Mouse (Mus musculus): ENCODE measurements at regions not wholly inside any gene's neighbourhood (a gene's known extent, or its start where the extent isn't known, plus 50 kb on each side); places are given as distances from the start of the nearest gene placed in this dataset.

- Histone ChIP-seq H3K4me1 (peaks cover 32% of the 10 kb centered on the region), H3K36me3 (replicated peaks; ENCODE audit: low read length) (no peaks in the 10 kb centered on the region), H3K27me3 (replicated peaks) (peaks cover 49% of the 10 kb centered on the region), H3K9me3 (peaks cover 3% of the 10 kb centered on the region), H3K4me3 (replicated peaks) (peak overlapping the region; percentile 88)
- no peak for TF ChIP-seq GATA1 (IDR thresholded peaks at IDR 0.05; ENCODE audit: borderline replicate concordance, low read length)
- TF ChIP-seq FLI1 (IDR thresholded peaks at IDR 0.05; ENCODE audit: low read length) = no peak
Observed at GRCm38 (mm10) chr10:66865010-66865582, 230.8 kb upstream of the Jmjd1c start.

GRCm38 (mm10) chr10:66871133-66871664, 224.7 kb upstream of the Jmjd1c start:
- Histone ChIP-seq H3K4me1 (peaks cover 8% of the 10 kb centered on the region), H3K27me3 (replicated peaks) (peaks cover 62% of the 10 kb centered on the region), H3K9me3 (0 out of 2 replicates have a peak, but pooled peaks cover 13% of the 10 kb centered on the region), H3K36me3 (replicated peaks; ENCODE audit: low read length) (no peaks in the 10 kb centered on the region), H3K4me3 (replicated peaks) (no peak overlapping the region)
- TF ChIP-seq GATA1 (IDR thresholded peaks at IDR 0.05; ENCODE audit: borderline replicate concordance, low read length) (no peak), FLI1 (IDR thresholded peaks at IDR 0.05; ENCODE audit: low read length) (no peak)

- no peak for TF ChIP-seq GATA1 (IDR thresholded peaks at IDR 0.05; ENCODE audit: borderline replicate concordance, low read length)
- TF ChIP-seq FLI1 (IDR thresholded peaks at IDR 0.05; ENCODE audit: low read length) = no peak
- 0 out of 2 replicates have a peak, but pooled peaks cover 13% of the 10 kb centered on the region for H3K9me3 ChIP-seq
- H3K4me1 ChIP-seq = peaks cover 8% of the 10 kb centered on the region
- H3K36me3 ChIP-seq (replicated peaks; ENCODE audit: low read length) = no peaks in the 10 kb centered on the region
- no peak overlapping the region for H3K4me3 ChIP-seq (replicated peaks)
- peaks cover 59% of the 10 kb centered on the region for H3K27me3 ChIP-seq (replicated peaks)
Observed at GRCm38 (mm10) chr10:66871673-66872072, 224.3 kb upstream of the Jmjd1c start.

- H3K36me3 ChIP-seq (replicated peaks; ENCODE audit: low read length) = no peaks in the 10 kb centered on the region
- peaks cover 46% of the 10 kb centered on the region for H3K27me3 ChIP-seq (replicated peaks)
- H3K4me1 ChIP-seq = peaks cover 8% of the 10 kb centered on the region
- TF ChIP-seq FLI1 (IDR thresholded peaks at IDR 0.05; ENCODE audit: low read length) (no peak), GATA1 (IDR thresholded peaks at IDR 0.05; ENCODE audit: borderline replicate concordance, low read length) (no peak)
- 0 out of 2 replicates have a peak, but pooled peaks cover 13% of the 10 kb centered on the region for H3K9me3 ChIP-seq
- no peak overlapping the region for H3K4me3 ChIP-seq (replicated peaks)
Observed at GRCm38 (mm10) chr10:66873468-66873867, 222.5 kb upstream of the Jmjd1c start.

GRCm38 (mm10) chr10:66879071-66879470, 216.9 kb upstream of the Jmjd1c start:
- H3K4me3 ChIP-seq (replicated peaks) = no peak overlapping the region
- H3K4me1 ChIP-seq = no peaks in the 10 kb centered on the region
- H3K9me3 ChIP-seq = peaks cover 21% of the 10 kb centered on the region
- TF ChIP-seq GATA1 (IDR thresholded peaks at IDR 0.05; ENCODE audit: borderline replicate concordance, low read length) (no peak), FLI1 (IDR thresholded peaks at IDR 0.05; ENCODE audit: low read length) (no peak)
- peaks cover 38% of the 10 kb centered on the region for H3K27me3 ChIP-seq (replicated peaks)
- no peaks in the 10 kb centered on the region for H3K36me3 ChIP-seq (replicated peaks; ENCODE audit: low read length)

GRCm38 (mm10) chr10:66882825-66883224, 213.1 kb upstream of the Jmjd1c start:
- Histone ChIP-seq H3K4me1 (no peaks in the 10 kb centered on the region), H3K36me3 (replicated peaks; ENCODE audit: low read length) (no peaks in the 10 kb centered on the region), H3K4me3 (replicated peaks) (no peak overlapping the region), H3K9me3 (peaks cover 16% of the 10 kb centered on the region), H3K27me3 (replicated peaks) (peaks cover 34% of the 10 kb centered on the region)
- TF ChIP-seq FLI1 (IDR thresholded peaks at IDR 0.05; ENCODE audit: low read length) (no peak), GATA1 (IDR thresholded peaks at IDR 0.05; ENCODE audit: borderline replicate concordance, low read length) (no peak)

GRCm38 (mm10) chr10:66885575-66885974, 210.3 kb upstream of the Jmjd1c start:
- TF ChIP-seq GATA1 (IDR thresholded peaks at IDR 0.05; ENCODE audit: borderline replicate concordance, low read length) (no peak), FLI1 (IDR thresholded peaks at IDR 0.05; ENCODE audit: low read length) (no peak)
- H3K9me3 ChIP-seq = peaks cover 11% of the 10 kb centered on the region
- H3K4me1 ChIP-seq = no peaks in the 10 kb centered on the region

GRCm38 (mm10) chr10:66889786-66890555, 206.0 kb upstream of the Jmjd1c start:
- H3K27me3 ChIP-seq (replicated peaks) = peaks cover 24% of the 10 kb centered on the region
- H3K9me3 ChIP-seq = peaks cover 16% of the 10 kb centered on the region
- H3K4me1 ChIP-seq = no peaks in the 10 kb centered on the region
- H3K36me3 ChIP-seq (replicated peaks; ENCODE audit: low read length) = no peaks in the 10 kb centered on the region
- H3K4me3 ChIP-seq (replicated peaks) = no peak overlapping the region
- TF ChIP-seq GATA1 (IDR thresholded peaks at IDR 0.05; ENCODE audit: borderline replicate concordance, low read length) = no peak
- no peak for TF ChIP-seq FLI1 (IDR thresholded peaks at IDR 0.05; ENCODE audit: low read length)

More at GRCm38 (mm10) chr10:66885575-66885974, 210.3 kb upstream of the Jmjd1c start:
- no peaks in the 10 kb centered on the region for H3K36me3 ChIP-seq (replicated peaks; ENCODE audit: low read length)
- peaks cover 28% of the 10 kb centered on the region for H3K27me3 ChIP-seq (replicated peaks)
- no peak overlapping the region for H3K4me3 ChIP-seq (replicated peaks)

GRCm38 (mm10) chr10:66891811-66892210, 204.1 kb upstream of the Jmjd1c start:
- Histone ChIP-seq H3K4me1 (no peaks in the 10 kb centered on the region), H3K36me3 (replicated peaks; ENCODE audit: low read length) (no peaks in the 10 kb centered on the region), H3K9me3 (peaks cover 16% of the 10 kb centered on the region), H3K27me3 (replicated peaks) (peaks cover 26% of the 10 kb centered on the region), H3K4me3 (replicated peaks) (no peak overlapping the region)
- TF ChIP-seq GATA1 (IDR thresholded peaks at IDR 0.05; ENCODE audit: borderline replicate concordance, low read length) (no peak), FLI1 (IDR thresholded peaks at IDR 0.05; ENCODE audit: low read length) (no peak)

GRCm38 (mm10) chr10:66893836-66894235, 202.1 kb upstream of the Jmjd1c start:
- H3K4me3 ChIP-seq (replicated peaks) = no peak overlapping the region
- TF ChIP-seq GATA1 (IDR thresholded peaks at IDR 0.05; ENCODE audit: borderline replicate concordance, low read length) = no peak
- no peaks in the 10 kb centered on the region for H3K36me3 ChIP-seq (replicated peaks; ENCODE audit: low read length)
- H3K4me1 ChIP-seq = peaks cover 6% of the 10 kb centered on the region
- H3K9me3 ChIP-seq = peaks cover 10% of the 10 kb centered on the region
- H3K27me3 ChIP-seq (replicated peaks) = peaks cover 27% of the 10 kb centered on the region
